Mouse (Mus musculus): Measurements from ENCODE around the gene Gucy1a1. TPM values are rescaled to one million over a fixed set of nuclear protein-coding genes. Genes with fewer than 3 reads are reported as not detected.
A peak's percentile ranks its signal among the peaks of the same experiment; 100 is the strongest.

The Gucy1a1 gene
- polyA plus RNA-seq, 1 experiment from 2014 or later: 2.6 TPM

DNA sequence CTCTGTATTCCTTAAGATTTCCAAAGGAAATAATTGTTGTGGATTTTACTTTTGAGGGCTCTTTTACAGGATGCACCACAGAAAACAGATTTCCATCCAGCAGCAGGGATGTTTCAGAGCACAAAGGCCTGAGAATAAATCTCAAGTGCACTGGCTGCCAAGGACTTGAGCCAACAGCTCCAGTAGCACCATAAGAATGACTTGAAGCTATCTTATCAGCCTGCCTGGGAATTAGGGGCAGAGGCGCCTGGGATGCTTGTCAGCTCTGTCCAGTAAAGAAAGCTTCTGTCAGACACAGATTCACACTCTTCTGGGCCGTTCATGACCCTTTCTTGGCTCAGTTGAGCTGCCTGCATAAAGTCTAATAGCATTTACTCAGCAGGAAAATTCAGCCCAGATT, 33.1 kb downstream of the Gucy1a1 start:
- Histone ChIP-seq H3K9ac (ENCODE audit: low read length) (no peak overlapping the region), H3K36me3 (ENCODE audit: control insufficient read depth, insufficient read depth, low read length) (no peaks in the 10 kb centered on the region), H3K4me2 (ENCODE audit: low read depth, low read length, severe bottlenecking) (no peak overlapping the region), H3K4me1 (replicated peaks; ENCODE audit: control insufficient read depth, insufficient read depth, low read length) (no peaks in the 10 kb centered on the region), H3K4me3 (ENCODE audit: low read depth, low read length) (no peak overlapping the region), H3K27me3 (ENCODE audit: control insufficient read depth, insufficient read depth, low read length) (no peaks in the 10 kb centered on the region), H3K9me3 (ENCODE audit: control insufficient read depth, low read length) (no peaks in the 10 kb centered on the region), H3K27ac (ENCODE audit: low read depth, low read length) (no peak overlapping the region)
- DNase-seq (ENCODE audit: low spot score) (no peak), ATAC-seq (replicated peaks; ENCODE audit: low FRiP score) (no peak)
- 75% methylated on average over 2 of the region's 2 CpGs for WGBS

DNA sequence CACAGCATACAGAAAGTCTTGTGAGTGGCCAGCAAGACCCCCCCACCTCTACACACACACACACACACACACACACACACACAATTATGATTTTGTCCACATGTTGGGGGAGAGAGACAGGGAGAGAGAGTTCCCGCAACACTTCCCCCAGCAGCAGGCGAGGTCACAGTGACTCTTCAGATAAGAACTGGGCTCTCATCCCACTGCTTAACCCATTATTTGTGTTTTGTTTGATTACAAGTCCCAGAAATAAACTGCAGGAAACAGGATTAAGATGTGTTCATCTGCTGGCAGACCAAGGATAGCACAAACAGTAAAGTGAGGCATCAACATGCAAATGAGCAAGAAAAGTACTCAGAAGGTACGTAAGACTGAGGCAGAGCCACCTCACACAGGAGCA, 33.6 kb downstream of the Gucy1a1 start:
- DNase-seq (ENCODE audit: low spot score) (no peak), ATAC-seq (replicated peaks; ENCODE audit: low FRiP score) (no peak)
- H3K4me1 ChIP-seq (replicated peaks; ENCODE audit: control insufficient read depth, insufficient read depth, low read length): no peaks in the 10 kb centered on the region
- no peak overlapping the region for H3K27ac ChIP-seq (ENCODE audit: low read depth, low read length)
- H3K27me3 ChIP-seq (ENCODE audit: control insufficient read depth, insufficient read depth, low read length): no peaks in the 10 kb centered on the region
- H3K4me2 ChIP-seq (ENCODE audit: low read depth, low read length, severe bottlenecking): no peak overlapping the region
- H3K36me3 ChIP-seq (ENCODE audit: control insufficient read depth, insufficient read depth, low read length): no peaks in the 10 kb centered on the region
- H3K9me3 ChIP-seq (ENCODE audit: control insufficient read depth, low read length): no peaks in the 10 kb centered on the region
- H3K9ac ChIP-seq (ENCODE audit: low read length): no peak overlapping the region
- no peak overlapping the region for H3K4me3 ChIP-seq (ENCODE audit: low read depth, low read length)
- 81% methylated on average over 3 of the region's 3 CpGs for WGBS

DNA sequence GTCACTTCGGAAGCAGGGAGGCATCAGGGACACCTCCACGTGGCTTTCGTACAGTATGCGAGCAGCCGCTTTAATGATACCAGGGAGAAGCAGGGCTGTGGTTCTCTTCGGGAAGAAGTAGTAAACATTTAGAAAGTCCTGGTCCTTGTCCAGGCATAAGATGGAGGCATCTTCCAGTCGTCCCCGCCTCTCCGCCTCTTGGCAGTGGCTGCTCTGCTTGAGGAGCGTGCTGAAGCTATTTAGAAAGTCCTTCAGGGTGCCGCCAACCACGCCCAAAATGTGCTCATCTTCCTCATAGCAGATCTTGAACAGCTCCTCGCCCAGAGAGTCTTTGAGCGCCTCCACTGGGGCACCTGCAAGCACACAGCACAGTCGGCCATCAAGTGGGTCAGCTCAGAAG, 36.6 kb downstream of the Gucy1a1 start:
- no peaks in the 10 kb centered on the region for H3K4me1 ChIP-seq (replicated peaks; ENCODE audit: control insufficient read depth, insufficient read depth, low read length)
- H3K27me3 ChIP-seq (ENCODE audit: control insufficient read depth, insufficient read depth, low read length): no peaks in the 10 kb centered on the region
- 92% methylated on average over 15 of the region's 15 CpGs for WGBS
- H3K4me2 ChIP-seq (ENCODE audit: low read depth, low read length, severe bottlenecking): no peak overlapping the region
- no peaks in the 10 kb centered on the region for H3K9me3 ChIP-seq (ENCODE audit: control insufficient read depth, low read length)
- no peak overlapping the region for H3K27ac ChIP-seq (ENCODE audit: low read depth, low read length)
- ATAC-seq (replicated peaks; ENCODE audit: low FRiP score): no peak
- H3K36me3 ChIP-seq (ENCODE audit: control insufficient read depth, insufficient read depth, low read length): no peaks in the 10 kb centered on the region
- DNase-seq (ENCODE audit: low spot score): no peak
- no peak overlapping the region for H3K9ac ChIP-seq (ENCODE audit: low read length)
- H3K4me3 ChIP-seq (ENCODE audit: low read depth, low read length): no peak overlapping the region

DNA sequence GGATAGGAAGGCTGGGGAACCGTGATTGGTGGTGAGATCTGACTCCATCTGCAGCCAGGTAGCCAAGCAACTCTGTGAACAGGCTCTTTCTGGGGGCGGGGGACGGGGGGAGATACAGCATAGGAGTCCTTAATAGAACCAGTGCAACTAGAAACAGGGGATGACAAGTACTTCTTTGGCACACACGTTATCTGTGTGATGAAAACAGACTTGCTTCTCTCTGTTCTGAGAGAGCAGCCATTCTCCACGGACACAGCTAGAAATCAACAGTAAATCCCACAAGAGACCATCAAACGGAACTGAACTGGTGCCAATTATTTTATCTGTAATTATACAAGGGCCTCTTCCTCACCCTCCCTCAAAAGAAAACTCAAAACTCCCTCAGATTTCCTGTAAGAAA, 41.4 kb downstream of the Gucy1a1 start:
- no peak overlapping the region for H3K4me2 ChIP-seq (ENCODE audit: low read depth, low read length, severe bottlenecking)
- H3K4me1 ChIP-seq (replicated peaks; ENCODE audit: control insufficient read depth, insufficient read depth, low read length): no peaks in the 10 kb centered on the region
- no peaks in the 10 kb centered on the region for H3K27me3 ChIP-seq (ENCODE audit: control insufficient read depth, insufficient read depth, low read length)
- WGBS: 86% methylated on average over 6 of the region's 6 CpGs
- H3K36me3 ChIP-seq (ENCODE audit: control insufficient read depth, insufficient read depth, low read length): no peaks in the 10 kb centered on the region
- no peak overlapping the region for H3K4me3 ChIP-seq (ENCODE audit: low read depth, low read length)
- no peak overlapping the region for H3K9ac ChIP-seq (ENCODE audit: low read length)
- no peak for ATAC-seq (replicated peaks; ENCODE audit: low FRiP score)
- H3K27ac ChIP-seq (ENCODE audit: low read depth, low read length): no peak overlapping the region
- no peak for DNase-seq (ENCODE audit: low spot score)
- H3K9me3 ChIP-seq (ENCODE audit: control insufficient read depth, low read length): no peaks in the 10 kb centered on the region

DNA sequence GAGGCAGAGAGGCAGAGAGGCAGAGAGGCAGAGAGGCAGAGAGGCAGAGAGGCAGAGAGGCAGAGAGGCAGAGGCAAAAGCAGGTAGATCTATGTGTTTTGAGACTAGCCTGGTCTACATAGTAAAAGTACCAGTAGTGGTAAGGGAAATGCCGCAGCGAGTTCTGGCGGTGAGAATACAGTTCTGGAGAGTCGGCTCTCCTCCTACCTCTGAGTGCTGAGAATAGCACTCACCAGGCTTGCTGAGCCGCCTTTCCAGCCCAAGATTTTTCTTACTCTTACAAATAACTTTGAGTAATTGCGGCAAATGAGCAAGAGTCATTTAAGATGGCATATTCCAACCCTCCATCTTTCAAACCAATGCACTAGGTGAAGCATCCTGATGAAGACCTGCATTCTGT, 46.5 kb downstream of the Gucy1a1 start:
- Histone ChIP-seq H3K27me3 (ENCODE audit: control insufficient read depth, insufficient read depth, low read length) (no peaks in the 10 kb centered on the region), H3K4me2 (ENCODE audit: low read depth, low read length, severe bottlenecking) (no peak overlapping the region), H3K9me3 (ENCODE audit: control insufficient read depth, low read length) (no peaks in the 10 kb centered on the region), H3K4me1 (replicated peaks; ENCODE audit: control insufficient read depth, insufficient read depth, low read length) (no peaks in the 10 kb centered on the region), H3K9ac (ENCODE audit: low read length) (no peak overlapping the region), H3K36me3 (ENCODE audit: control insufficient read depth, insufficient read depth, low read length) (no peaks in the 10 kb centered on the region), H3K27ac (ENCODE audit: low read depth, low read length) (no peak overlapping the region), H3K4me3 (ENCODE audit: low read depth, low read length) (no peak overlapping the region)
- 91% methylated on average over 6 of the region's 6 CpGs for WGBS
- no peak for ATAC-seq (replicated peaks; ENCODE audit: low FRiP score)
- DNase-seq (ENCODE audit: low spot score): no peak

DNA sequence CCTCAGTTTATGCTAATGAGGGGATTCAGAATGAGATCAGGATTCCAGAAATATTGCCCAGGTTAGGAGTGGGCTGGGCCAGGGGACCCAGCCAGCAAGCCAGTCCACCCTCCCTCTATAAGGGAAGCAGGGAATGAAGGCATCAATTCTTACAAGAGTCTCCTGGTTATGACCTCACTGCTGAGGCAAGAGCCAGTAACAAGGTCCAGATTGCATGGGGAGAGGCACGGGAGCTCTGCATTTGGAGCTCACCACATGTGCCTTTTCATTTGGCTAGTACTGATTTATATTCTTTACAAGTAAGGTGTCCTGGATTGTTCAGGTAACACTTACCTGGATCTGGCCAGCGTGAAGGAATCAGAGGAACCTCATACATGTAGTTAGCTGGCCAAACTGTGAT, 48.8 kb downstream of the Gucy1a1 start:
- Histone ChIP-seq H3K4me3 (ENCODE audit: low read depth, low read length) (no peak overlapping the region), H3K36me3 (ENCODE audit: control insufficient read depth, insufficient read depth, low read length) (no peaks in the 10 kb centered on the region), H3K9me3 (ENCODE audit: control insufficient read depth, low read length) (no peaks in the 10 kb centered on the region), H3K27me3 (ENCODE audit: control insufficient read depth, insufficient read depth, low read length) (no peaks in the 10 kb centered on the region), H3K9ac (ENCODE audit: low read length) (no peak overlapping the region), H3K4me2 (ENCODE audit: low read depth, low read length, severe bottlenecking) (no peak overlapping the region), H3K4me1 (replicated peaks; ENCODE audit: control insufficient read depth, insufficient read depth, low read length) (no peaks in the 10 kb centered on the region), H3K27ac (ENCODE audit: low read depth, low read length) (no peak overlapping the region)
- DNase-seq (ENCODE audit: low spot score): no peak
- 81% methylated on average over 2 of the region's 2 CpGs for WGBS
- ATAC-seq (replicated peaks; ENCODE audit: low FRiP score): no peak

DNA sequence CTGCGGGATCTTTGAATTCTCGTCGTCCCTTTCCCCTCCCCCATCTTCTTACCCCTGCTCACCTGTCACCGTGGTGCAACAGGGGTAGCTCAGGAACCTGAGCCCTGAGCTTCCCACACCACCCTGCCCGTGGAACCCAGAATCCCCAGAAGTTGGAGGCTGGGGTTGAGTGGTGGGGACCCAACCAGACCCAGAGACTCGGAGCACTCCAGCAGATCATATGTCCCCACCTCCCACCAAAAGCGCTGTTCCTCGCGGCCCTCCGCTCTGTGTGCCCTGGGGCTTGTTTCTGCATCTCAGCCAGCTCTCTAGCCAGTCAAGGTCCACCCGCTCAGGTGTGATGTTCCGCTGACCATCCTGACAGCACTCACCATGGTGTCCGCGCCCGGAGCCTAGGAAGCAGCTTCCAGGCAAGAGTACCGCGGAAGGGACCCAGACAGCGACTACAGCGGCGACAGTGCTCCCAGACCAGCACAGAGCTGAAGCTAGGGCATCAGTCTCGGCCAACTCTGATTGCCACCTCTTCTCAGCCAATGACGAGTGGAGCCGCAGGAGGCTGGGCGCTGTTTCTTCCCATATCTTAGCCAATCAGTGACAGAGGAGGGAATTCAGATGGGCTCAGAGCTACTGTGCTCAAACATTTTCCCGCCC, 71.3 kb downstream of the Gucy1a1 start, which contains the start of gene Gucy1b1:
TSS of gene Gucy1b1 (minus strand) at position 489 of the 651 bp plus-strand sequence.
- WGBS: under 1% methylated on average over 24 of the region's 25 CpGs
- DNase-seq (ENCODE audit: low spot score): peak; percentile 81
- peak within 1 kb of the TSS; percentile 56 for H3K9ac ChIP-seq (ENCODE audit: low read length)
- H3K9me3 ChIP-seq (ENCODE audit: control insufficient read depth, low read length): no peaks in the 10 kb centered on the region
- no peak within 1 kb of the TSS for H3K27ac ChIP-seq (ENCODE audit: low read depth, low read length)
- no peaks in the 10 kb centered on the region; the same call in 1 of the 2 replicates for H3K4me1 ChIP-seq (replicated peaks; ENCODE audit: control insufficient read depth, insufficient read depth, low read length)
- no peaks in the 10 kb centered on the region for H3K36me3 ChIP-seq (ENCODE audit: control insufficient read depth, insufficient read depth, low read length)
- ATAC-seq (replicated peaks; ENCODE audit: low FRiP score): peak; percentile 98
- H3K4me3 ChIP-seq (ENCODE audit: low read depth, low read length): peak within 1 kb of the TSS; percentile 42
- H3K27me3 ChIP-seq (ENCODE audit: control insufficient read depth, insufficient read depth, low read length): no peaks in the 10 kb centered on the region
- H3K4me2 ChIP-seq (ENCODE audit: low read depth, low read length, severe bottlenecking): peak within 1 kb of the TSS; percentile 96

DNA sequence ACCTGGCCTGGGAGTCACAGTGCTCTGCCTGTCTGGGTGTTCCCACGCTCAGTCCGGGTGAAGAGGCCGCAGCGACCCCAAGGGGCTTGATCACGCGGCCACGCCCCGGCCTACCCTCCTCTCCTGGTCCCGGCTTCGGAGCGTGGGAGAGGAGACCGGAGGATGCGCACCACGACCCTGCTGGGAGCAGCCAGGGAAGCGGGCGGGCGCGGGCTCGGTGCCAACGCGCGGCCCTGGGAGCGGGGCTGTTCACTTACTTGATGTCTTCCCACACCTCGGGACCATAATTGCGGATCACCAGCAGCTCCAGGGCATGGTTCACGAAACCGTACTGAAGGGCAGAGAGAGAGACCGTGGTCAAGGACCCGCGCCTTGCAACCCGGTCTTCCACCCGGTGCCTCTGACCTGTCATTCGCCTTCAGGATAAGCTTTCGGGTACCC, 71.8 kb downstream of the Gucy1a1 start:
- Histone ChIP-seq H3K9ac (ENCODE audit: low read length) (peak overlapping the region; percentile 56), H3K4me3 (ENCODE audit: low read depth, low read length) (peak overlapping the region; percentile 42), H3K27me3 (ENCODE audit: control insufficient read depth, insufficient read depth, low read length) (no peaks in the 10 kb centered on the region), H3K4me1 (replicated peaks; ENCODE audit: control insufficient read depth, insufficient read depth, low read length) (no peaks in the 10 kb centered on the region; the same call in 1 of the 2 replicates), H3K36me3 (ENCODE audit: control insufficient read depth, insufficient read depth, low read length) (no peaks in the 10 kb centered on the region), H3K9me3 (ENCODE audit: control insufficient read depth, low read length) (no peaks in the 10 kb centered on the region), H3K27ac (ENCODE audit: low read depth, low read length) (no peak overlapping the region), H3K4me2 (ENCODE audit: low read depth, low read length, severe bottlenecking) (peak overlapping the region; percentile 96)
- ATAC-seq (replicated peaks; ENCODE audit: low FRiP score): peak; percentile 59
- 1% methylated on average over 33 of the region's 34 CpGs for WGBS
- DNase-seq (ENCODE audit: low spot score): peak; percentile 79

DNA sequence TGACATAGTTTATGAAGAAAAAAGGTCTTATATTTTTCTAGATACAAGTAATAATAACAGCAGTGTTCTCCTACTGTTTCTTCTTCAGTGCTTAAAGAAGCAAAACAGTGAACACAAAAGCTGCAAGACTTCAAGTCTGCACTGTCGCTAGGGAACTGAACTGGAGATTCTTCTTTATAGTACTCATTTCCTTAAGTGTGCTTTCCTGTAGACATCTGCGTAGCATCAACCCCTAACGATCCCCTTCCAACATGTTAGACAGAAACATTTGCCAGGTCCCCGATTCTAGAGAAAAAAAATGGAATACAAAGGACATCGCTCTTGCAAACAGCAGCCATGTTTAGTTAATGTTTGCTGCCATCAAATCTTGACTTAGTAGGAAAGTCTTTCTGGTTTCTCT, 77.8 kb downstream of the Gucy1a1 start:
- no peaks in the 10 kb centered on the region for H3K27me3 ChIP-seq (ENCODE audit: control insufficient read depth, insufficient read depth, low read length)
- no peak overlapping the region for H3K27ac ChIP-seq (ENCODE audit: low read depth, low read length)
- H3K4me3 ChIP-seq (ENCODE audit: low read depth, low read length): no peak overlapping the region
- WGBS: 86% methylated on average over 5 of the region's 5 CpGs
- no peaks in the 10 kb centered on the region for H3K9me3 ChIP-seq (ENCODE audit: control insufficient read depth, low read length)
- DNase-seq (ENCODE audit: low spot score) (no peak), ATAC-seq (replicated peaks; ENCODE audit: low FRiP score) (no peak)
- no peaks in the 10 kb centered on the region for H3K4me1 ChIP-seq (replicated peaks; ENCODE audit: control insufficient read depth, insufficient read depth, low read length)
- no peak overlapping the region for H3K9ac ChIP-seq (ENCODE audit: low read length)
- no peaks in the 10 kb centered on the region for H3K36me3 ChIP-seq (ENCODE audit: control insufficient read depth, insufficient read depth, low read length)
- H3K4me2 ChIP-seq (ENCODE audit: low read depth, low read length, severe bottlenecking): no peak overlapping the region
